ENCODE assay signal across 8 mouse cellular contexts in the genomic region with DNA sequence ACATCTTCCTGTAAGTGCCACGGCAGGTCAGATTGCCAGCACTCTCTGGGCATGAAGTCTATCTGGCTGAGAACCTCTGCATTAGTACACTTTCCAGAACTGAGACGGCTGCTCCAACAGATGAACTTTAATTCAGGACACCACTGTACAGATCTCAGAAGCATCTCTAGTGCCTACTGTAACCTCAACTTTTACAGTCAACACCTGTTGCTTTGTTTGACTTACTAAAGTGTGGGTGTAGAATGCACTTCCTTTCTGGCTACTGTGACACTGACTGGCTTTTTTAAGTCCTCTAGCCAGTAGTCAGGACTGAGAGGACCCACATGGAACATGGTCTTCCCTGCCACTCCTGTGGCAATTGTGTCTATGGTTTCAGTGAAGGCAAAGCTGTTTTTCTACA. TPM values are rescaled to one million over a fixed set of nuclear protein-coding genes. Genes with fewer than 3 reads are reported as not detected.
DNase-seq lines count a peak whose midpoint lies in the region; ATAC-seq and TF ChIP-seq lines count a peak whose summit lies in the region.

No protein-coding gene starts in this region.

- no peaks in the 10 kb centered on the region for H3K36me3 ChIP-seq in forebrain, embryonic 10.5 days (replicated peaks)
- no peaks in the 10 kb centered on the region for H3K36me3 ChIP-seq in forebrain, embryonic 13.5 days (ENCODE audit: poor library complexity, severe bottlenecking)
- no peaks in the 10 kb centered on the region for H3K36me3 ChIP-seq in kidney, postnatal 0 days (ENCODE audit: insufficient read depth, low read length)

- 81% methylated on average over 2 of the region's 2 CpGs for WGBS in forebrain, embryonic 10.5 days
- 88% methylated on average over 2 of the region's 2 CpGs for WGBS in forebrain, embryonic 13.5 days
- WGBS in kidney, postnatal 0 days: 52% methylated on average over 2 of the region's 2 CpGs

- no peaks in the 10 kb centered on the region for H3K27me3 ChIP-seq in forebrain, embryonic 10.5 days (ENCODE audit: poor library complexity, severe bottlenecking)
- no peaks in the 10 kb centered on the region for H3K27me3 ChIP-seq in forebrain, embryonic 13.5 days
- H3K27me3 ChIP-seq in kidney, postnatal 0 days (ENCODE audit: insufficient read depth, low read length): no peaks in the 10 kb centered on the region

- H3K4me3 ChIP-seq in forebrain, embryonic 10.5 days: no peak overlapping the region
- no peak overlapping the region for H3K4me3 ChIP-seq in forebrain, embryonic 13.5 days
- no peak overlapping the region for H3K4me3 ChIP-seq in kidney, postnatal 0 days (replicated peaks; ENCODE audit: low read depth, low read length)

- H3K4me2 ChIP-seq in forebrain, embryonic 13.5 days: no peak overlapping the region
- no peak overlapping the region for H3K4me2 ChIP-seq in kidney, postnatal 0 days (ENCODE audit: low read length)

- ATAC-seq in forebrain, embryonic 13.5 days: no peak
- no peak for ATAC-seq in kidney, postnatal 0 days (replicated peaks; ENCODE audit: low FRiP score, low read depth)
- ATAC-seq in activated CD4-positive, CD25-positive, alpha-beta regulatory T cell, adult 4 months: peak; percentile 81
- peak; percentile 52; the same call in 1 of the 2 replicates for ATAC-seq in megakaryocyte, adult 5-6 weeks (ENCODE audit: poor library complexity, severe bottlenecking)

- peaks cover 12% of the 10 kb centered on the region for H3K4me1 ChIP-seq in forebrain, embryonic 10.5 days
- H3K4me1 ChIP-seq in forebrain, embryonic 13.5 days: peaks cover 15% of the 10 kb centered on the region; the same call in 1 of the 2 replicates
- H3K4me1 ChIP-seq in kidney, postnatal 0 days (replicated peaks; ENCODE audit: insufficient read depth, low read length): peaks cover 13% of the 10 kb centered on the region; the same call in 1 of the 2 replicates

- H3K9ac ChIP-seq in forebrain, embryonic 13.5 days: no peak overlapping the region
- H3K9ac ChIP-seq in kidney, postnatal 0 days (ENCODE audit: low read depth, low read length): no peak overlapping the region

- no peaks in the 10 kb centered on the region for H3K9me3 ChIP-seq in forebrain, embryonic 10.5 days
- H3K9me3 ChIP-seq in forebrain, embryonic 13.5 days (replicated peaks): no peaks in the 10 kb centered on the region
- H3K9me3 ChIP-seq in kidney, postnatal 0 days (replicated peaks; ENCODE audit: low read length): no peaks in the 10 kb centered on the region

- H3K27ac ChIP-seq in forebrain, embryonic 10.5 days: peak overlapping the region; percentile 51; the same call in 1 of the 2 replicates
- H3K27ac ChIP-seq in forebrain, embryonic 13.5 days: no peak overlapping the region
- peak overlapping the region; percentile 71 for H3K27ac ChIP-seq in kidney, postnatal 0 days

- no peak for TF ChIP-seq CTCF in kidney, postnatal 0 days (IDR thresholded peaks at IDR 0.05; ENCODE audit: low read depth)

- DNase-seq in forebrain, embryonic 10.5 days (ENCODE audit: extremely low spot score, low spot score): no peak
- no peak for DNase-seq in kidney, postnatal 0 days (ENCODE audit: low spot score)
- DNase-seq in kidney, postnatal 36 days: no peak
- DNase-seq in urinary bladder, postnatal 25 days (ENCODE audit: low spot score): no peak
- no peak for DNase-seq in urinary bladder, postnatal 10 days (ENCODE audit: low spot score)

RNA-seq across cellular contexts. Expression of gene Maml2, which starts 25.3 kb away (rescaled TPM):
- 5.9 and 6.3 TPM in 2 replicates for polyA plus RNA-seq in forebrain, embryonic 10.5 days (2016; fragmentation: Nextera tagmentation; extraction: Ambion mirVana)
- 8.8 and 10.2 TPM in 2 replicates for polyA plus RNA-seq in forebrain, embryonic 13.5 days (2015; fragmentation: Nextera tagmentation; extraction: Ambion mirVana)
- 10.0 and 11.2 TPM in 2 replicates for polyA plus RNA-seq in kidney, postnatal 0 days (2015; fragmentation: Nextera tagmentation; extraction: Ambion mirVana)
- polyA plus RNA-seq in activated CD4-positive, CD25-positive, alpha-beta regulatory T cell, adult 4 months (2017; shearing (Covaris generic)): 10 to 100 TPM; 32.0 to 36.8 TPM
- 2.0 and 3.0 TPM in 2 replicates for total RNA-seq in megakaryocyte, adult 5-6 weeks (2015)
- total RNA-seq in megakaryocyte, adult 5-6 weeks (2017): 0.62 and 0.77 TPM in 2 replicates

Comparison
In these comparisons a context has a peak if more than half of its experiments do, and no peak if none do; other contexts are left out.
1. ATAC-seq: peak in activated CD4-positive, CD25-positive, alpha-beta regulatory T cell, adult 4 months (single experiment) and megakaryocyte, adult 5-6 weeks (single experiment); none in forebrain, embryonic 13.5 days (single experiment) and kidney, postnatal 0 days (single experiment).